Mouse (Mus musculus): ENCODE measurements at regions not wholly inside any gene's neighbourhood (a gene's known extent, or its start where the extent isn't known, plus 50 kb on each side); places are given as distances from the start of the nearest gene placed in this dataset.

DNA sequence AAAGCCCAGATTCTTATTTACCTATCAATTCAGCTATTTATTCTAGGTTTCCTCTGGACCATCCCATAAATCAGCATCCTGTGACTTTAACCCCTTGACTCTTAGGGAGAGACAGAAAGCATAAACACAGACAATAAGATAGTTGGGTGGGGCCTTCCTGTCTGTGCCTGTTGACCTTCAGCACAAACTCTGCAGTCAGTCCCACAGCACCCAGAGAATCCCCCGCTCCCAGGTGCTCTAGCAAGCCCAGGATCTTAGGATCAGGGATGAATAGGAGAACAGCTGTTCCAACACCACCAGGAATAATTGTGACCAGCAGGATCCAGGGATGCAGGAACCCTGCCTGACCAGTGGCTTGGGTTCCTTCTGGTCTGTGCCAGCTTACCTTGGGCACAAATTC, 107.8 kb downstream of the Basp1 start:
- ATAC-seq, result no peak

DNA sequence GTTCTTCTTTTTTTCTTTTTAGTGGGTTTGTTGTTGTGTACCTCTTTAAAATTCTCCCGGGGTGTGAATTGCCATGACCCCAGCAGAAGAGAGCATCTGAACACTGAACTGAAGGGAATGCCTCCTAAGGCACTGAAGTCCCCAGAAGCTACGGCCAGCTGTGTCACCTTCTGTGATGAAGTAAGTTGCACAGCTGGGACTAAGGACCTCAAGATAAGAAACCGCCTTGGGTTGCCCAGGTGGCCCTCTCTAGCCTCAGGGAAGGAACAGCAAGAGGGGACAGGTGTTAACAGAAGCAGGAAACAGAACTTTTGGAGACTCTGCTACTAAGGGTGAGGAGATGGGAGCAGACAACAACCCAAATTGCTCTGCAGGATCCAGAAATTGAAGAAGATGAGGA, 110.2 kb downstream of the Basp1 start:
- no peak for ATAC-seq

DNA sequence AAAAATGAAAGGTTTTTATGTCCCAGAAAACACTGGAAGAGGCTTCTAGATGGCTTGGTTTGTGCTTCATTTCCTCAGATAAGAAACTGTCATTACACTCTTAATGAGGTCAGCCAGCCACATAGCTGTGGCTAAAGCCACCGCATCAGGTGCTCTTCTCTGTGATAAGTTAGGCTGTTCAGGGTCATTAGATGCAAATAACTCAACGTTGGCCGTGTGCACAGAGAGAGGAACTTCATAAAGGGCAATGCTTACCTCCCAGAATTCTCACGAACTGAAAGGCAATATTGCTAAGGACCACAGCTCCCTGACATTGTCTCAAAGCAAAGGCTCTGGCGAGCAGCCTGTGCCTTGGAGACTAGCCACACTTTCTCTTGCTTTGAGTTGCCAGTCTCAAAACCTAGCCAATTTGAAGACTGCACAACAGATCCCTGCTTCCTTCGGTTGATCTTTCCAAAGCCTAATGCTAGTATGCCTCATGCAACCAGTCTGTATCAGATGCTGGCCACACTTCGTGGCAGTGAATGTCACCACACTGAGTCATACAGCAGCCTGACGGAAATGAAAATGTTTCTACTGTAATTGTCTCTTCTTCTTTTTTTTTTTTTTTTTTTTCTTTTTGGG, 110.8 kb downstream of the Basp1 start:
- ATAC-seq, result no peak

DNA sequence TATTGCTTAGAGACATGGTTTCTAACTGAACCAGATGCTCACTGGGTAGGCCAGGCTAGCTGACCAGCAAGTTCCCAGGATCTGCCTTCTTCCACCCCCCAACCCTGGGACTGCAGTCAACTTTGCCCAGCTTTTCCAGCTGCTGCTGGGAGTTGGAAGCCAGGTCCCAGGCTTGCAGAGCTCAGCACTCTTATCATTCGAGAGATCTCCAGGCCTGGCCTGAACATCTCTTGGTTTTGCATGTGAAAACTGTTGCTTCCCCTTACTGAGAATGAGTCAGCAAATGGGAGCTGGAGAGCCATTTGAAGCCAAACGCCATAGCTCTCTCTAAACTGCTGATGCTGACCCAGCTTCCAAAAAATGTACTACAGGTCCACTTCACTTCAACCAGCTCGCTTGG, 111.8 kb downstream of the Basp1 start:
- ATAC-seq, result no peak

DNA sequence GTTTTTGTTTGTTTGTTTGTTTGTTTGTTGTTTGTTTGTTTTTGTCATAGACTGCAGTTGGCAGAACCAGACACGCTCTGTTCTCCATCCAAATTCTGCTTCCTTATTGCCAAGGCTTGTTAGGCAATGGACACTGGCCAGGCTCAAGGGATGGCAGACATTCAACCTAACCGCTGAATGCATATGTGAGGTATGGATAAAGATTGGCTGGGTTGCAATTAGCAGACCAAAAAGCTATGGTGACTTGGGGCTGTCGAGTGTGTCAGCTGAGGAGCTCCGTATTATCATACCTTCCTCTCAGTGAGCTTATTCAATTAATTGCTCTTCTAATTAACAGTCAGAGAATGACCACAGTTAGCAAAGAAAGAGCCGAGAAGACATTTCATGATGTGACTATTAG, 116.3 kb downstream of the Basp1 start:
- no peak for ATAC-seq

DNA sequence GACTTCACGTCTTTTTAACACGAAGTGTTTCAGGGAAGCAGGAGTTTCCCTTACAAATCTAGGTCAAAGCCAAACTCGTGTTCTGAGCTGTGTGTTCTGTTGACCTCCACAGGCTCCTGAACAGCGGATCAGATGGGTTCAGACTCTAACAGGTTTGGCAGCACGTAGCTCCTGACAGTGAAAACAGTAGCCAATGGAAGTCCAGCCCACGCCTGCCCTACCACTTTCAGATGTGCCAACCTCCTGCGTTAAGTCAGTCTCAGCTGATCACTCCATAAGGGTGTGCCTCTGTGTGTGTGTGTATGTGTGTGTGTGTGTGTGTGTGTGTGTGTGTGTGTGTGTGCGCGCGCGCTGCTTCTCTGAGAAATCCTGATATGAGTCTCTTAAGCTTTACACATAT, 116.8 kb downstream of the Basp1 start:
- ATAC-seq, result no peak

DNA sequence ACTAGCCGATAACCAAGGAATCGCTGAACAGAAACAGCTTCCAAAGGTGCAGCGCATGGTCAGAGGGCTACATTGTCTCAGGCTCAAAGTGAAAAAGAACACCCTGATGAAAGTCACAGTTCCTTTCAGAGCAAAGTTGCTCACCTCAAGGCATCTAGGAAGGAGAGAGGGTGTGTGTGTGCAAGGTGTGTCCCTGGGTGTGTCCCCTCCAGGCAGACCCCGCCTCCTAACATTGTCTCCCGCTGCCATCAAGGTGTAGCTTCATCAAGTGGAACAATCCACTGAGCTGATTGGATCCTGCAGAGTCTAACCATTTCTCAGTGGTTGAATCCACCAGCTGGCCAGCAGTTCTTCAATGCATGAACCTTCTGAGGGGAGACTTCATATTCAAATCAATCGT, 117.8 kb downstream of the Basp1 start:
- no peak for ATAC-seq

DNA sequence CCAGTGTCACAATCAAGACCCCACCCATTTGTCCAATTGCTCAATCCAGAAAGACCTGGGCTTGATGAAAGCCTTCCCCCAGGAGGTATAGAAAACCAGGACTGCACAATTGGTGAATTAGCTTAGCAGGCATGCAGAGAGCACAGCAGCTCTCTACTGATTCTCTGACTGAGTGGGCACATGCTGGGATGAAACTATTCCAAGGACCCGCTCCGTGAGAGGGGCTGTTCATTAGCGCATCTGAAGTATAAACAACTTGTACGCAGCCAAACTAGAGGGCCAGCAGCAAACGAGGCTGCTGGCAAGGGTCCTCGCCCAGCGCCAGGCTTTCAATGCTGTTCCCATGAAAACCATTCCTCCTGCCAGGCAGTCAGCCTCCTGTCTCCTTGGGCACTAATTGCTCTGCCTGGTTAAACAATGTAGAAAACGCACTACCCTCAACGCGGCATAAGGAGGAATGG, 122.3 kb downstream of the Basp1 start:
- no peak for ATAC-seq

DNA sequence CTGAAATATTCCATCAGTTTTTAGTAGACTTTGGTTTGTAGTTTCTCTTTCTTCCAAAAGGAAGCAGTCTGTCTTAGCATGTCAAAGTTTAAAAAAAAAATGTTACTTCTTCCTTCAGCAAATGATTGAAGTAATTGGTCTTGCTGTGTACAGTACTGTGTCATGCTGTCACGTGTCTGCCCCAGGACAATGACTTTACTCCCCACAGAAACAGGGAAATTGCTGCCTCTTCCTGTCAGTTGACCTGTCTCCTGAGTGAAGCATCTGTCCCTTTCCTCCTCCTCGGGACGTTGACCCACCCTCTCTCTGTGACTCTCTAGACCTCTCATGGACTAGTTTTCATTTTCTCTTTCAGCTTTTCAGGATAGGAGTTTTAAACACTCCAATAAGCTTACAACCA, 125.7 kb downstream of the Basp1 start:
- ATAC-seq, result no peak

DNA sequence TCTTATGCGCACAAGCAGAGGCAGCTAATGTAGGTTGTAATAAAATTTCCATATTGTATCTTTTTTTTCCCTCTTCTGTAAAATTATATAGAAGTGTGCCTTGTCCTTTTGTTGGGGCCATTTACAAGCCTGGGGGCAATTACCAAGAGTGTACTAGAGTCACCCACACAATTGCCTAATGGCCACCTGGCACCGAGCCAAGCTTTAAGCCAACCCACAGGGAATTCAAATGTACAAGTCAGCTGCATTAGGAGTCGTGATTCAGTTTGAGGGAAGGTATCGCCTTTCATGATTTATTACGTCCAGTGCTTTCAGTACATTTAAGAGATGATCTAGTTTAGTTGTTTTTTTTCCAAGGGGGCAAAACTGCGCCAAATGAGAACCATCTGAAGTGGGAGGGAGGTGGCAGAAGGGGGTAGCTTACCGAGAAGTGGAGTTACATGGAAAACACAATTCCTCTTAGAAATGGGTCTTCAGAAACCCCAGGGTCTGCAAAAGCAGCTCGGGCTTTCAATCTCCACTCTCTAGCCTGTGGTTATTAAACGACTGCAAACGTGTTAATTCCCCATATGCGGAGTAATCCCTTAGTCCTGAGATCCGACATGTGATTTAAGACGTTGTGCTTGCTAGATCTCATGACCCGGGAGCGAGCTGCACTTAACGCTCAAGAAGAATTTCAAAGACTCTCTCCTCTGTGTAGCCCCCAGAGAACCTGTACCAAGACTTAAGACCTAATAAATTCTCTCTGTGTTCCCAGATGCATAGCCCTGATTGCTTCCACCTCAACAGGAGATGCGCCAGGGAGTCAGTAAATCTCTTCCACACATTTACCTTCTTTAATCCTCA, 129.0 kb downstream of the Basp1 start:
- ATAC-seq, result no peak

DNA sequence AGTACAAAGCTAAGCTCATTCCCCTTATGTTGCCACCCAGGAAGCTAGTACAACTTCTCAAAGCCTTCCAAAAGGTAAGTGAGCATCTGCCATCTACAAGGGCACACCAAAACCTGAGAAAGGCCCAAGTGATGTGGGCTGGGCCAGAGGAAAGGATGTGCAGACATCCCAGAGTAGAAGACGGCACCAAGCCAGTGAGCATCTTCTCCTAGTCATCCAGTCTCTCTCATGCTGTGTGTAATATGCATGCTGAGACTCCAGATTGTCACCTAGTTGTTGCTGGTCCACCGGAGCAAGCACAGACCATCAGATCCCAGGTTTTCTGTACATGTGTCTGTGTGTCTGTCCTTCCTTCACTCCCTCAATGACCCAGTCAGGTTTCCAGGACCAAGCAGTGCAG, 129.9 kb downstream of the Basp1 start:
- ATAC-seq, result no peak

DNA sequence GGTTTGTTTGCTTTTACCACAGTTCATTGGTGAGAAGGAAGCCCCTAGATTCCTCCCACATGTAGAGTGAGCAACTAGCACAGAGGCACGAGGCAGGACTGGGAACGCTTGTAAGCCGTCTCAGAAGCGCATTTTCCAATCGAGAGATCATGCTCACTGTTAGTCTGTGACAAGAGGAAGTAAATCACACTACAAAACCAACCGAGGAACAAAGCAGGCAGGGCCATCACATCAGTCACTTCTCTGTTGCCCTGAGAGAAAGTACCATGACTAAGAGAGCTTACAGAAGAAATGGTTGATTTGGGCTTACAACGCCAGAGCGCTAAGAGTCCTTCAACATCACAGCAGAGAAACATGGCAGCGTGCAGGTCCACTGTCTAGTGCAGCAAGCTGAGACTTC, 131.2 kb downstream of the Basp1 start:
- no peak for ATAC-seq

DNA sequence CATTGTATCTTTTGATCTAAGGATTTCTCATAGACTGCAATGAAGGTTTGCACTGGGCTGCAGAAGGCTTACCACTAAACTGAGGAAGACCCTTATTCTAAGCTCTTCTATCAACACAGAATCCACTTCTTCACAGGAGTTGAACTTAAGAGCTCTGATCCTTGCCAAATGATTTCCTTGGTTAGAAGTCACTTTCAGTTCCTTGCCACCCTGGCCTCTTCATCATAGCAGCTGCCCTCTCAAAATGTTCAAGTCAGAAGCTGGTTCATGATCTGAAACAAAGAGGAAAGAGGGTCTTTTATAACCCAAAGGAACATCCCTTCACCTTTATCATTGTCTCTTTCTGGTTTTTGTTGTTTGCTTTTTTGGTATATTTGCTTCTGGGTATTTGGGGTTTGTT, 131.6 kb downstream of the Basp1 start:
- ATAC-seq, result no peak

DNA sequence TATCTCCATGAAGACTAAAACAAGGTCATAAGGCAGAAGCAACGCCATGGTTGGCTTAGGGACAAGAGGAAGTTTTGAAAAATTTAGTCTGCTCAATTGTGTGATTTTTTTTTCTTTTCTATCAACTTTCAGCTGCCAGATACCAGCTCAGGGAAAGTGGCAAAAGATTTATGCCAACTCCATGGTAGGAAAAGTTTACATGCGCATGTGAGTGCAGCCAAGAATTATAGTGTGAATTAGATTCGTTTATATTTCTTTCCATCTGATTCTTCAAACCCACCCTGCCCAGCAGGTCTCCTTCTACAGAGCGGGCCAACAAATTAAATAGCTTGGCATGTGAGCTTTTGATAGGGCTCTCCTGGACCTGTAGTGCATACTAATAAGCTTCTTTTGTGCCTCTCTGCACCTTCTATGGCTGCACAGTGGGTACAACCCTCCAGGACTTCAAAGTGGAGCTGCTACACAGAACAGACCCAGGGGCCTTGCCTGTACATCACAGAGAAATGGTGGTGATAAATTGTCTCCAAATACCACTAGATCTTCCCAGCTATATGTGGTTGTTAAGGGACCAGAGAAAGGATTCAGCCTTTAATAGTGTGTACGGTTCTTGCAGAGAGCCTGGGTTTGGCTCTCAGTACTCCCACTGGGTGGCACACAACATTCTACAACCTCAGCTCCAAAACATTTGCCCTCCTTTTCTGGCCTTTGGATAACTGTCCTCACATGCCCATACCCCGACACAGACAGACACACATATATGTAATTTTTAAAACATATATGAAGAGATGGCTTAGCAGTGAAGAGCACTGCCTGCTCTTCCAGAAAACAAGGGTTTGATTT, 135.0 kb downstream of the Basp1 start:
- no peak for ATAC-seq

DNA sequence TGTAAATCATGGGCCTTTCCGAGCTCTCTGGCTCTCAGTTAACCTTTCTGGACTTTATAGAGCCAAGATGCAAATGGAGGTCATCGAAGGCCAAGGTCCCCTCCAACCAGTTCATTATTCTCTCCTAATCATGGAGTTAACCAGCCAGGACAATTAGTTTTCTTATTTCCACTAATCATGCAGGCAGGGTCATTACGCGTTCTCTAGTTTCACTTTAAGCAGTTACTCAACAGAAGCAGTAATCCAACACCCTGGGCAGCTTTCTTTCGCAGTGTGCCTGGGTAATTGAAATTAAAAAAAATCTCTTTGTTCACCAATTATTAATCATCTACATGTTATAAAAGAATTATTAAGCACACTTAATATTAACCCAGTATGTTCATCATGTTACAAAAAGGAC, 137.3 kb downstream of the Basp1 start:
- ATAC-seq, result no peak

DNA sequence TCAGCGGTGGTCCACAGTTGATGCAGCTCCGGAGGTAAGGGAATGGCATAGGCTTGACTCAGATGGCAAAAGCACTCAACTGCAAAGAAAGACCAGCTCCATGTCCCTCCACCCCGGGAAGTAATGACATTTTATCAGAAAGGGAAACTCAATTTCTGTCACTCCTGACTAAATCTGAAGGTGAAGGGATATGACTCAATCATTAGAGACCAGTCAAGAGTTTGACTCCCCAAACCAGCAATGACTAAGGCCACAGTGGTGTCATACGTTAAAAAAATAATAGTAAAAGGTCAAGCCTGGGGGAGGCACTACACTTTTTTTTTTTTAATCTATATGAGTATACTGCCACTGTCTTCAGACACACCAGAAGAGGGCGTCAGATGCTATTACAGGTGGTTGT, 141.7 kb downstream of the Basp1 start:
- no peak for ATAC-seq

DNA sequence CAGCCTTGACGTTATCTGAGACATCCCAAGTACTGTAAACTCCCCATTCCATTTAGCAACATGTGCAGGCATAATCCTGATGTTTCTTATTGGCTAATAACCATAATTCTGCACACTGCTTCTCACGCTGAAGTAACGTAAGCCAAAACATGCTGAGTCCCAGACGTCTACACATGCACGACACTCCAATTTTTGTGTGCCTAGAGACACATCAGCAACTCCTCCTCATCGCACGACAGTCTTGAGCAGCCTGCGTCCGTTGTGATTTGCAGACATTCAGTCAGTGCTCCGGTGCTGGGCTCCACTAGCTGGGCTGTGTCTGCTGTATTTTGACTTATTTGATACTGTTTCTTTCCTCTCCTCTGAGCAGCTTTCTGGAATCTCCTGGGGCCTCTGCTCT, 143.2 kb downstream of the Basp1 start:
- no peak for ATAC-seq

DNA sequence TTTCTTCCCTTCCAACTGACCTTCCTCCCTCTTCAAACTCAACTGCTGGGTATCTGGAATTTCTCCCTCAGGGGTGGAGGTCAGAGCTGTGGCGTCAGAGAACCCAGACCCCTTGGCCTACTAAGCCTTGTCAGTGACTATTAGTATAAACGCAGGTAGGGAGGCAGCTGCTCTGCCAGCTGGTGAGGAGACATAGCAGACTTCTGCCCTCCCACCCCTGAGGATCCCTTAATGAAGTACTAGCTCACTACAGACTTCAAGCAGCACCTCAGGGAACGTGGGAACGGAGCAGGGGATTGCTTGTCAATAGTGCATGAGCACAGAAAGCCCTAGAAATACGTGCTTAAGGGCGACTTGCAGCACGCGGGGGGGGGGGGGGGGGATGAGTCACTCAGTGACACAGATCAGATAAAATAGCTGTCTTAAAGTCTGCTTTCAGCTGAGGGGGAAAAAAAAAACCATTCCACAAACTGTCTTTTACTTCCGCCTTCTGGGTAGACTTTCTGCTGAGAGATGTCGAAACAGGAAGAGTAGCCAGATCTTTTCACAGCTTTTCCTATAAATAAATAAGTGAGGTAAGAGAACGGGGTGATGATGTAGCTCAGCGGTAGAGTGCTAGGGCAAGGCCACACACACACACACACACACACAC, 144.1 kb downstream of the Basp1 start:
- ATAC-seq, result peak; percentile 82

DNA sequence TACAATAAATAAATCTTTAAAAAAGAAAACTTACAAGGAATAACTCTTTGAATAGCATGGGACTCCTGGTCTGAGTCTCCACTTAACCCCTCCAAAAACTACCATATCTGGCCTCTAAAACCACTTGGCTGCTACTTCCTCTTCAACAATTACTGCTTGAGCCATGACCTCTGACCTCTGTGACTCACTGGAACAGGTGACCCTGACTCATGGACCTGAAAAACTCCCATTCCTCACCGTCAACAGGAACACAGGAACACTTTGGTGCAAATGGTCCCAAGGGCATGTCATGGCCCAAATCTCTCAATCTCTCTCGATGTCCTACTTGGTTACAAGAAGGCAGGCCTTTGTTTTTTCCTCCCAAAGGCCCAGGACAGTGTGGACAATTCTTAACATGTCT, 145.1 kb downstream of the Basp1 start:
- ATAC-seq, result no peak

DNA sequence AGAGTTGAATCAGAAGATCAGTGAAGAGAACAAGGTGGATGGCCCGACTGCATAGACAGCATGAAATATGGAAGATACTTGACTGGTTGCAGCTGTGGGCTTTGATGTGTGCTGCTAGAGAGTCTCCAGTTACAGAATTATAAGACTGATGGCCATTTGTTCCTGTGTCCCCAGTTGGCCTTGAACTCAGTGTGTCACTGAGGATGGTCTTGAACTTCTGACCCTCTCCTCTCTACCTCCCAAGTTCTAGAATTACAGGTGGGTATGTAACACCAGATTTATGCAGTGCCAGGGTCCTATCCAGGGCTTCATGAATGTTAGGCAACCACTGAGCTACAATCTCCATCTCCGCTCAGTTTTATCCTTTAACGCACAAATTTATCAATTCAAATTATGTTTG, 146.1 kb downstream of the Basp1 start:
- no peak for ATAC-seq

DNA sequence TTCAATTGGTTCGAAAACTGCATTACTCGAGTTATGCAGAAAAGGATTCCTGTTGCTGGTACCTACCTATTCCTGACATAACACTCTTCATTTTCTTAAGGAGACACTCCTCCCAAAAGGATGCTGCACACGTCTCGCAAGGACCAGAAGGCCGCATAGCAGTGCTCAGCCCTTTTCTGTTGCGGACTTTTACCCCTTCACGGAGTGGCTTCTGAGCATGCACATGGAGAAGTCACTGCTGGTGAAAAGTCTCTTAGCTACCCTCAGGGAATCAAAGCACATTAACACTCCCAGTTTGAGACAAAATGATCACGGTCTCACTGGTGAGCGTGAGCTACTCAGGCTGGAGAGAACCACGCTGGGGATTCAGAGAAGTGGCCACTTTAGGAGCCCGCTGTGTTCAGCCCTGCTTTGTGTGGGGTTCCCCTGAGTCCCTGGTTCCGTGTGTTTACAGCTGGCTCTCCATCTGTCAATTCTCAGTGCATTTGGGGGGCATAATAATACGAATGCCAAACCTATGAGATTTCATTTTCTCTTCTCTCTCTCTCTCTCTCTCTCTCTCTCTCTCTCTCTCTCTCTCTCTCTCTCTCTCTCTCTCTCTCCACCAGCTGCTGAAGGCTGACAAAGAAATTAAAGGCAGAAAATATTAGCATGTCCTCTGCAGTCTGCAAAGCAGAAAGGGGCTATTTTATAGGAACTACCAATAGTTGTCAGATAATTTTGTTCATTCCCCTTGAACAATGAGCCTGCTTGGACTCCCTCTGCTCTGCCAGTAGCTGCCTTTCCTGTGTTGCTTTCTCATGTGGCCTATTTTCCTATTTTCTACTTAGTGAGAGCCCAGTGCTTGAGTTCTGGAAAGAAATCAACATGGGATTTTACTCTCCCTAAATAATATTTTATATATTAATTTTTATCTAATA, 160.7 kb downstream of the Basp1 start:
- ATAC-seq, result no peak

DNA sequence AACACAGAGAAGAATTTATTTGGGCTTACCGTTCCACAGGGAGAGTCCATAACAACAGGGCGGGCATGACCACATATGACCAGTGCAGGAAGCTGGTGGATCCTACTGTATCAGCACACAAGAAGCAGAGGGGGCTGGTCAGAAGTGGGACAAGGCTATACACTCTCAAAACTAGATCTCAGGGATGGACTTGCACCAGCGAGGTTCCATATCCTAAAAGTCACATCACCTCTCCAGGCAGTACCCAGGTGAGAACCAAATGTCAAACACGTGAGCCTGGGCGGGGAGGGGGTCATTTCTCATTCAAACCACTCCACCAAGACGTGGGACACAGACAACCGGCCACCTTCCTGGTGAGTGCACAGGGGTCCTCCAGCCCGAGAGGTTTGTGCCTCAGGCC, 167.9 kb downstream of the Basp1 start:
- ATAC-seq, result no peak

Measured in activated CD4-positive, CD25-positive, alpha-beta regulatory T cell, adult 4 months (primary cell).